Mouse (Mus musculus): ENCODE results near the gene Adgrd1. TPM values are rescaled to one million over a fixed set of nuclear protein-coding genes. Genes with fewer than 3 reads are reported as not detected.

The Adgrd1 gene
- polyA plus RNA-seq, 1 experiment from 2014 or later = not detected

- H3K36me3 ChIP-seq (ENCODE audit: inconsistent target) = no peaks in the 10 kb centered on the region
- no peaks in the 10 kb centered on the region for H3K79me2 ChIP-seq (ENCODE audit: inconsistent target)
- no peak overlapping the region for H3K27ac ChIP-seq
- no peak overlapping the region for H3K4me3 ChIP-seq (ENCODE audit: inconsistent target)
- WGBS (ENCODE audit: missing documents) = 86% methylated on average over 14 of the region's 14 CpGs
These were observed 24.7 kb upstream of the Adgrd1 start for GRCm38 (mm10) chr5:129071761-129072280.

- H3K79me2 ChIP-seq (ENCODE audit: inconsistent target) = no peaks in the 10 kb centered on the region
- WGBS (ENCODE audit: missing documents) = 73% methylated on average over 6 of the region's 6 CpGs
- H3K36me3 ChIP-seq (ENCODE audit: inconsistent target) = no peaks in the 10 kb centered on the region
- H3K4me3 ChIP-seq (ENCODE audit: inconsistent target) = no peak overlapping the region
- H3K27ac ChIP-seq = no peak overlapping the region
These were observed 23.1 kb upstream of the Adgrd1 start for GRCm38 (mm10) chr5:129073404-129073803.

GRCm38 (mm10) chr5:129076098-129076497 is 20.5 kb upstream of the Adgrd1 start:
- Histone ChIP-seq H3K4me3 (ENCODE audit: inconsistent target) (no peak overlapping the region), H3K27ac (no peak overlapping the region), H3K36me3 (ENCODE audit: inconsistent target) (no peaks in the 10 kb centered on the region), H3K79me2 (ENCODE audit: inconsistent target) (no peaks in the 10 kb centered on the region)
- WGBS (ENCODE audit: missing documents) = 86% methylated on average over 6 of the region's 6 CpGs

GRCm38 (mm10) chr5:129077240-129077639 is 19.3 kb upstream of the Adgrd1 start:
- Histone ChIP-seq H3K27ac (no peak overlapping the region), H3K4me3 (ENCODE audit: inconsistent target) (no peak overlapping the region), H3K36me3 (ENCODE audit: inconsistent target) (no peaks in the 10 kb centered on the region), H3K79me2 (ENCODE audit: inconsistent target) (no peaks in the 10 kb centered on the region)
- WGBS (ENCODE audit: missing documents) = 3% methylated on average over 5 of the region's 5 CpGs

- no peaks in the 10 kb centered on the region for H3K79me2 ChIP-seq (ENCODE audit: inconsistent target)
- H3K4me3 ChIP-seq (ENCODE audit: inconsistent target) = no peak overlapping the region
- 93% methylated on average over 7 of the region's 7 CpGs for WGBS (ENCODE audit: missing documents)
- H3K36me3 ChIP-seq (ENCODE audit: inconsistent target) = no peaks in the 10 kb centered on the region
- H3K27ac ChIP-seq = no peak overlapping the region
These were observed 15.0 kb upstream of the Adgrd1 start for GRCm38 (mm10) chr5:129081521-129081920.

- no peak overlapping the region for H3K27ac ChIP-seq
- H3K36me3 ChIP-seq (ENCODE audit: inconsistent target) = no peaks in the 10 kb centered on the region
- WGBS (ENCODE audit: missing documents) = 98% methylated on average over 9 of the region's 10 CpGs
- H3K79me2 ChIP-seq (ENCODE audit: inconsistent target) = no peaks in the 10 kb centered on the region
- no peak overlapping the region for H3K4me3 ChIP-seq (ENCODE audit: inconsistent target)
These were observed 11.4 kb upstream of the Adgrd1 start for GRCm38 (mm10) chr5:129085153-129085552.

GRCm38 (mm10) chr5:129092345-129093065 is 4.0 kb upstream of the Adgrd1 start:
- 7% methylated on average over 10 of the region's 10 CpGs for WGBS (ENCODE audit: missing documents)
- Histone ChIP-seq H3K27ac (no peak overlapping the region), H3K4me3 (ENCODE audit: inconsistent target) (no peak overlapping the region), H3K36me3 (ENCODE audit: inconsistent target) (no peaks in the 10 kb centered on the region), H3K79me2 (ENCODE audit: inconsistent target) (no peaks in the 10 kb centered on the region)

GRCm38 (mm10) chr5:129093158-129093557 is 3.4 kb upstream of the Adgrd1 start:
- no peak overlapping the region for H3K4me3 ChIP-seq (ENCODE audit: inconsistent target)
- WGBS (ENCODE audit: missing documents) = 54% methylated on average over 4 of the region's 4 CpGs
- H3K79me2 ChIP-seq (ENCODE audit: inconsistent target) = no peaks in the 10 kb centered on the region
- no peak overlapping the region for H3K27ac ChIP-seq
- no peaks in the 10 kb centered on the region for H3K36me3 ChIP-seq (ENCODE audit: inconsistent target)

GRCm38 (mm10) chr5:129094236-129094635 is 2.3 kb upstream of the Adgrd1 start:
- H3K36me3 ChIP-seq (ENCODE audit: inconsistent target) = no peaks in the 10 kb centered on the region
- H3K79me2 ChIP-seq (ENCODE audit: inconsistent target) = no peaks in the 10 kb centered on the region
- H3K4me3 ChIP-seq (ENCODE audit: inconsistent target) = no peak overlapping the region
- no peak overlapping the region for H3K27ac ChIP-seq
- WGBS (ENCODE audit: missing documents) = 83% methylated on average over 5 of the region's 5 CpGs

- Histone ChIP-seq H3K27ac (no peak overlapping the region), H3K79me2 (ENCODE audit: inconsistent target) (no peaks in the 10 kb centered on the region), H3K36me3 (ENCODE audit: inconsistent target) (no peaks in the 10 kb centered on the region), H3K4me3 (ENCODE audit: inconsistent target) (no peak overlapping the region)
- 88% methylated on average over 4 of the region's 4 CpGs for WGBS (ENCODE audit: missing documents)
These were observed 7.5 kb downstream of the Adgrd1 start for GRCm38 (mm10) chr5:129104043-129104442.

GRCm38 (mm10) chr5:129111729-129112128 is 15.2 kb downstream of the Adgrd1 start:
- H3K4me3 ChIP-seq (ENCODE audit: inconsistent target) = no peak overlapping the region
- 85% methylated on average over 8 of the region's 8 CpGs for WGBS (ENCODE audit: missing documents)
- H3K27ac ChIP-seq = no peak overlapping the region
- H3K36me3 ChIP-seq (ENCODE audit: inconsistent target) = no peaks in the 10 kb centered on the region
- H3K79me2 ChIP-seq (ENCODE audit: inconsistent target) = no peaks in the 10 kb centered on the region

- Histone ChIP-seq H3K4me3 (ENCODE audit: inconsistent target) (no peak overlapping the region), H3K27ac (no peak overlapping the region), H3K36me3 (ENCODE audit: inconsistent target) (no peaks in the 10 kb centered on the region), H3K79me2 (ENCODE audit: inconsistent target) (no peaks in the 10 kb centered on the region)
- 74% methylated on average over 13 of the region's 13 CpGs for WGBS (ENCODE audit: missing documents)
These were observed 17.4 kb downstream of the Adgrd1 start for GRCm38 (mm10) chr5:129113741-129114476.

- Histone ChIP-seq H3K4me3 (ENCODE audit: inconsistent target) (no peak overlapping the region), H3K27ac (no peak overlapping the region), H3K79me2 (ENCODE audit: inconsistent target) (no peaks in the 10 kb centered on the region), H3K36me3 (ENCODE audit: inconsistent target) (no peaks in the 10 kb centered on the region)
- 95% methylated on average over 8 of the region's 8 CpGs for WGBS (ENCODE audit: missing documents)
These were observed 19.7 kb downstream of the Adgrd1 start for GRCm38 (mm10) chr5:129116299-129116698.

GRCm38 (mm10) chr5:129117593-129118113 is 21.1 kb downstream of the Adgrd1 start:
- H3K36me3 ChIP-seq (ENCODE audit: inconsistent target) = no peaks in the 10 kb centered on the region
- H3K4me3 ChIP-seq (ENCODE audit: inconsistent target) = no peak overlapping the region
- H3K27ac ChIP-seq = no peak overlapping the region
- H3K79me2 ChIP-seq (ENCODE audit: inconsistent target) = no peaks in the 10 kb centered on the region
- 92% methylated on average over 4 of the region's 4 CpGs for WGBS (ENCODE audit: missing documents)

- Histone ChIP-seq H3K27ac (no peak overlapping the region), H3K79me2 (ENCODE audit: inconsistent target) (no peaks in the 10 kb centered on the region), H3K4me3 (ENCODE audit: inconsistent target) (no peak overlapping the region), H3K36me3 (ENCODE audit: inconsistent target) (no peaks in the 10 kb centered on the region)
- WGBS (ENCODE audit: missing documents) = 78% methylated on average over 7 of the region's 7 CpGs
These were observed 22.0 kb downstream of the Adgrd1 start for GRCm38 (mm10) chr5:129118523-129118922.
